Mouse (Mus musculus): ENCODE data around the gene Blvrb. TPM values are rescaled to one million over a fixed set of nuclear protein-coding genes. Genes with fewer than 3 reads are reported as not detected.

Gene Blvrb
- polyA plus RNA-seq, 1 experiment: 78.4 TPM

GRCm38 (mm10) chr7:27451359-27451758, 3.6 kb downstream of the Blvrb start:
- H3ac ChIP-seq (ENCODE audit: control insufficient read depth, insufficient read length, low read depth): no peak overlapping the region
- no peak overlapping the region for H3K4me3 ChIP-seq (ENCODE audit: insufficient read depth, poor library complexity, severe bottlenecking)
- H3K79me3 ChIP-seq (ENCODE audit: low read depth): no peaks in the 10 kb centered on the region
- H3K79me2 ChIP-seq (ENCODE audit: control insufficient read depth, insufficient read depth): no peaks in the 10 kb centered on the region
- TF ChIP-seq MYOG (IDR thresholded peaks at IDR 0.05; ENCODE audit: control insufficient read depth, extremely low read depth, insufficient read length) (no peak), CTCF (IDR thresholded peaks at IDR 0.05; ENCODE audit: control insufficient read depth, insufficient read depth, insufficient read length) (no peak), MAX (IDR thresholded peaks at IDR 0.05) (no peak), FOSL1 (IDR thresholded peaks at IDR 0.05; ENCODE audit: insufficient read depth, low read length, poor library complexity, severe bottlenecking) (no peak), CEBPB (IDR thresholded peaks at IDR 0.05; ENCODE audit: low read depth) (no peak)
- peaks cover 5% of the 10 kb centered on the region for H3K27me3 ChIP-seq (ENCODE audit: control insufficient read depth, insufficient read depth, insufficient read length)
- no peaks in the 10 kb centered on the region for H3K36me3 ChIP-seq (ENCODE audit: control insufficient read depth, insufficient read depth)

GRCm38 (mm10) chr7:27452206-27452770, 4.5 kb downstream of the Blvrb start:
- H3K79me2 ChIP-seq (ENCODE audit: control insufficient read depth, insufficient read depth): no peaks in the 10 kb centered on the region
- H3K79me3 ChIP-seq (ENCODE audit: low read depth): no peaks in the 10 kb centered on the region
- no peak overlapping the region for H3K4me3 ChIP-seq (ENCODE audit: insufficient read depth, poor library complexity, severe bottlenecking)
- no peak overlapping the region for H3ac ChIP-seq (ENCODE audit: control insufficient read depth, insufficient read length, low read depth)
- no peaks in the 10 kb centered on the region for H3K27me3 ChIP-seq (ENCODE audit: control insufficient read depth, insufficient read depth, insufficient read length)
- no peaks in the 10 kb centered on the region for H3K36me3 ChIP-seq (ENCODE audit: control insufficient read depth, insufficient read depth)
- TF ChIP-seq CTCF (IDR thresholded peaks at IDR 0.05; ENCODE audit: control insufficient read depth, insufficient read depth, insufficient read length) (no peak), MAX (IDR thresholded peaks at IDR 0.05) (no peak), CEBPB (IDR thresholded peaks at IDR 0.05; ENCODE audit: low read depth) (no peak), MYOD1 (IDR thresholded peaks at IDR 0.05; ENCODE audit: control insufficient read depth, insufficient read length, low read depth) (no peak), FOSL1 (IDR thresholded peaks at IDR 0.05; ENCODE audit: insufficient read depth, low read length, poor library complexity, severe bottlenecking) (no peak), USF1 (IDR thresholded peaks at IDR 0.05; ENCODE audit: low read depth) (no peak), MYOG (IDR thresholded peaks at IDR 0.05; ENCODE audit: control insufficient read depth, extremely low read depth, insufficient read length) (no peak)

GRCm38 (mm10) chr7:27454461-27455121, 6.8 kb downstream of the Blvrb start:
- Histone ChIP-seq H3K79me3 (ENCODE audit: low read depth) (no peaks in the 10 kb centered on the region), H3K36me3 (ENCODE audit: control insufficient read depth, insufficient read depth) (no peaks in the 10 kb centered on the region), H3ac (ENCODE audit: control insufficient read depth, insufficient read length, low read depth) (no peak overlapping the region), H3K4me3 (ENCODE audit: insufficient read depth, poor library complexity, severe bottlenecking) (no peak overlapping the region), H3K79me2 (ENCODE audit: control insufficient read depth, insufficient read depth) (no peaks in the 10 kb centered on the region), H3K27me3 (ENCODE audit: control insufficient read depth, insufficient read depth, insufficient read length) (no peaks in the 10 kb centered on the region)
- TF ChIP-seq CEBPB (IDR thresholded peaks at IDR 0.05; ENCODE audit: low read depth) (no peak), MAX (IDR thresholded peaks at IDR 0.05) (no peak), USF1 (IDR thresholded peaks at IDR 0.05; ENCODE audit: low read depth) (peak; percentile 91), MYOG (IDR thresholded peaks at IDR 0.05; ENCODE audit: control insufficient read depth, extremely low read depth, insufficient read length) (no peak), MYOD1 (IDR thresholded peaks at IDR 0.05; ENCODE audit: control insufficient read depth, insufficient read length, low read depth) (peak; percentile 21)

- H3K4me3 ChIP-seq (ENCODE audit: insufficient read depth, poor library complexity, severe bottlenecking): no peak overlapping the region
- no peaks in the 10 kb centered on the region for H3K27me3 ChIP-seq (ENCODE audit: control insufficient read depth, insufficient read depth, insufficient read length)
- TF ChIP-seq CEBPB (IDR thresholded peaks at IDR 0.05; ENCODE audit: low read depth) (no peak), USF1 (IDR thresholded peaks at IDR 0.05; ENCODE audit: low read depth) (no peak), MYOD1 (IDR thresholded peaks at IDR 0.05; ENCODE audit: control insufficient read depth, insufficient read length, low read depth) (no peak), CTCF (IDR thresholded peaks at IDR 0.05; ENCODE audit: control insufficient read depth, insufficient read depth, insufficient read length) (no peak), MAX (IDR thresholded peaks at IDR 0.05) (no peak), MYOG (IDR thresholded peaks at IDR 0.05; ENCODE audit: control insufficient read depth, extremely low read depth, insufficient read length) (no peak), FOSL1 (IDR thresholded peaks at IDR 0.05; ENCODE audit: insufficient read depth, low read length, poor library complexity, severe bottlenecking) (no peak)
- H3ac ChIP-seq (ENCODE audit: control insufficient read depth, insufficient read length, low read depth): no peak overlapping the region
- no peaks in the 10 kb centered on the region for H3K79me3 ChIP-seq (ENCODE audit: low read depth)
- H3K36me3 ChIP-seq (ENCODE audit: control insufficient read depth, insufficient read depth): no peaks in the 10 kb centered on the region
- no peaks in the 10 kb centered on the region for H3K79me2 ChIP-seq (ENCODE audit: control insufficient read depth, insufficient read depth)
These were observed 7.5 kb downstream of the Blvrb start for GRCm38 (mm10) chr7:27455273-27455672.

GRCm38 (mm10) chr7:27458614-27459013, 10.8 kb downstream of the Blvrb start:
- Histone ChIP-seq H3ac (ENCODE audit: control insufficient read depth, insufficient read length, low read depth) (no peak overlapping the region), H3K4me3 (ENCODE audit: insufficient read depth, poor library complexity, severe bottlenecking) (no peak overlapping the region), H3K27me3 (ENCODE audit: control insufficient read depth, insufficient read depth, insufficient read length) (no peaks in the 10 kb centered on the region), H3K36me3 (ENCODE audit: control insufficient read depth, insufficient read depth) (no peaks in the 10 kb centered on the region), H3K79me3 (ENCODE audit: low read depth) (no peaks in the 10 kb centered on the region), H3K79me2 (ENCODE audit: control insufficient read depth, insufficient read depth) (no peaks in the 10 kb centered on the region)
- TF ChIP-seq USF1 (IDR thresholded peaks at IDR 0.05; ENCODE audit: low read depth): no peak
- no peak for TF ChIP-seq MYOG (IDR thresholded peaks at IDR 0.05; ENCODE audit: control insufficient read depth, extremely low read depth, insufficient read length)
- no peak for TF ChIP-seq MYOD1 (IDR thresholded peaks at IDR 0.05; ENCODE audit: control insufficient read depth, insufficient read length, low read depth)
- no peak for TF ChIP-seq FOSL1 (IDR thresholded peaks at IDR 0.05; ENCODE audit: insufficient read depth, low read length, poor library complexity, severe bottlenecking)
- TF ChIP-seq CEBPB (IDR thresholded peaks at IDR 0.05; ENCODE audit: low read depth): no peak
- TF ChIP-seq MAX (IDR thresholded peaks at IDR 0.05): no peak
- no peak for TF ChIP-seq CTCF (IDR thresholded peaks at IDR 0.05; ENCODE audit: control insufficient read depth, insufficient read depth, insufficient read length)

All from C2C12 (cell line).